Mouse (Mus musculus) natural killer cell, adult 2 months (primary cell): Measurements from ENCODE around the gene Pbx4.

ENCODE experiments used
- DNase-seq, 2 experiments: peaks; one replicate each; pipeline ENCODE4 v3.0.0; 2022; ENCODE audit warnings: low spot score in 2 of 2

Pbx4 gene

GRCm38 (mm10) chr8:69832298-69832853 is at the start of gene Pbx4:
Gene Pbx4 (plus strand): TSS chr8:69832491.
- peak; percentile 85 to 93 for DNase-seq

- DNase-seq: no peak
Measured at GRCm38 (mm10) chr8:69789105-69789504, 43.2 kb upstream of the Pbx4 start.

DNA sequence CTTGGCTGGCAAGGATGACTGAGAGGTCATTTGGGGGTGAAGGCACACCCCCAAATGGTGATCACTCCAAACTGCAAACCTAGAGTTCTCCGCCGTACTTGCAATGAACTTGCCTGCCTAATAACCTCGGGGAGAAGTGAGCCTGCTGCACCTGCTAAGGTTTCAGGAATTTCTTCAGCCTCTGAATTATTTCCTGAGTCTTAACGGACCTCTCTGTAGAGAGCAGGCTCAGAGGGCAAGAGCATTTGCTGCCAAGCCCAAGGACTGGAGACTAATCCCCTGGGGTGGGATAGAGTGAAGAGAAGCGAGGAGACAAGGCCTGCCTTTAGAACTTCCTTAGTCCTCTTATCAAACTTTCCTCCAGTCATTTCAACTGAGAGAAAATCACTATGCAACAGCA is 42.6 kb upstream of the Pbx4 start:
- DNase-seq: no peak

DNA sequence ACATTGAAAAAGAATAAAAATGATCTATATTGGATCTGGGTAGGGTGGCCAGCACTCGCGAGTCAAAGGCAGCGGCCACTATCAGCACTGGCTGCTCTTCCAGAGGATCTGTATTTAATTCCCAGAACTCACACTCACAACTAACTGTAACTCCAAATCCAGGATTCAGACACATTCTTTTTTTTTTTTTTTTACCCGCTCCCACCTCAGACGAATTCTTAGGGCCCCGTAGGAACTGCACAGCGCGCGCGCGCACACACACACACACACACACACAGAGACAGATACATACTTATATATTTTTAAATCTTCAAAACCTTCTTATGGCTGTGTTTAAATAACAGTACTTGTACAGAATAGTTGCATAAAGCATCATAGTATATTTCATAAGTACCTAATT is 41.9 kb upstream of the Pbx4 start:
- DNase-seq: no peak

DNA sequence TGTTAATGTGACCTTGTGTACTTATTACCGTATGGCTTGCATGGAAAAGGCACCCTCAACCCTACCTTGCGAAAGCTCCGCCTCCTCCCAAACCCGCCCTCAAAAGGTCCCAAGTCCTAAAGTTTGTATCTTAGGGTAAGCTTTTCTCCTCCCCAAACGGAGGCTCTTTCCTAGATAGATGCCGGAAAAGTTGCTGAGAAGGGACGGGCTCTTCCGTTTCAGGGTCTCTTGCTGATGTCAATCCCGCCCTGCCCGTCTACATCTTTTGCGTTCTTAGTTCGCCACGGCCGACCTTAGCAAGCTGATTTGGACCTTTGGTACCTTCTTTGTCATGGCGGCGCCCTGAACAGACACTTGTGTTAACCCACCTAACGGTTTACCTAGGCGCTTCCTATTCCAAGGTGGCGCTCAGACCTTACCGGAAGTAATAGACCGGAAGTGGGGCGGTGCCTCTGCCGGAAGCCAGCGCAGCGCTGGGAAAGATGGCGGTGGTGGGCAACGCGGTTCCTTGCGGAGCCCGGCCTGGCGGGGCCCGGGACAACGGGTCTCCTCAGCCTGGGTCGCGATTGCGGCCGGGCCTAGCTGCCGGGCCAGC is 41.4 kb upstream of the Pbx4 start, which contains the start of the genes Atp13a1 and Zfp866:
Gene Atp13a1 (plus strand): TSS at position 391 of the 595 bp plus-strand sequence.
Gene Zfp866 (minus strand): TSS at position 406 of the 595 bp plus-strand sequence.
- DNase-seq: peak; percentile 85 to 89

DNA sequence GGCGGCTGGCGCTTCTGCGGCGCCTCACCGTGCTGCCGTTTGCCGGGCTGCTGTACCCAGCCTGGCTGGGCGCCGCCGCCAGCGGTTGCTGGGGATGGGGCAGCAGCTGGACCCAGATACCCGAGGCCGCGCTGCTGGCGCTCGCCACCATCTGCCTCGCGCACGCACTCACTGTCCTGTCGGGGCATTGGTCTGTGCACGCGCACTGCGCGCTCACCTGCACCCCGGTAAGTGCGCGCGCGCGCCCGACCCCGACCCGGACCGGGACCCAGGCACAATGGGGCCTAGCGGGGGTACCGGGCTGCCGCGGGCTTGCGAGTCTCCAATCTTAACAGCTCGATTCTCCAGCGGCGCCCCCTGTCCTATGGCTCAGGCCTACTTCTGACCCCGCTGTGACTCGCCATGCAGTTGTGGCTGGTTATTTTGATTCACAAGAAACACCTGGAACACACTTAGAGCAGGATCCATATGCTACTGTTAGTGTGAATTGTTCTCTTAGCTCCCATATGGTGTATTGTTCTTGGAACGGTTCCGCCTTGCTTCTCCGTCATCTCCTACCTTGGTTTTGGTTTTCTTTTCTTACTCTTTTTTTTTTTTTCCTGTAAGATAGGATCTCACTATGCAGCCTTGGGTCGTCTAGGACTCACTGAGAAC is 40.7 kb upstream of the Pbx4 start:
- DNase-seq: no peak

GRCm38 (mm10) chr8:69793666-69794065 is 38.6 kb upstream of the Pbx4 start:
- DNase-seq: no peak

- DNase-seq: no peak
Measured at GRCm38 (mm10) chr8:69794096-69794495, 38.2 kb upstream of the Pbx4 start.

GRCm38 (mm10) chr8:69794901-69795300 is 37.4 kb upstream of the Pbx4 start:
- DNase-seq: no peak

- no peak for DNase-seq
Measured at GRCm38 (mm10) chr8:69796721-69797345, 35.5 kb upstream of the Pbx4 start.

- DNase-seq: no peak
Measured at GRCm38 (mm10) chr8:69797661-69798060, 34.6 kb upstream of the Pbx4 start.

DNA sequence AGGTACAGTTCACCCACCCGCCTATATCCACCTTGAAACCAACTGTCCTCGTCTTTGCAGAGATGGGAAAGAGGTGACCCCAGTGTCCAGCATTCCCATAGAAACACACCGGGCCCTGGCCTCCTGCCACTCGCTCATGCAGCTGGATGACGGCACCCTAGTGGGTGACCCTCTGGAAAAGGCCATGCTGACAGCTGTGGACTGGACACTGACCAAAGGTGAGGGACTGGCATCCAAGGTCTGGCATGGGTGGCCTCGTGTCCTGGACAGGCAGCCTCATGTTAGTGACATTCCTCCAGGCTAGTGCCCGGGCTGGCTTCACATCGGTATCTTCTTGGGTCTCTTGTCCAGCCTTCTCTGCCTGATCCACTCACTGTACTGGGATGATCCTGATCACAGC is 33.0 kb upstream of the Pbx4 start:
- no peak for DNase-seq

- no peak for DNase-seq
Measured at GRCm38 (mm10) chr8:69799946-69800345, 32.3 kb upstream of the Pbx4 start.

GRCm38 (mm10) chr8:69801796-69802195 is 30.5 kb upstream of the Pbx4 start:
- DNase-seq: no peak

GRCm38 (mm10) chr8:69802216-69802615 is 30.1 kb upstream of the Pbx4 start:
- no peak for DNase-seq

- no peak for DNase-seq
Measured at GRCm38 (mm10) chr8:69803366-69803765, 28.9 kb upstream of the Pbx4 start.

GRCm38 (mm10) chr8:69804537-69804936 is 27.8 kb upstream of the Pbx4 start:
- no peak for DNase-seq

DNA sequence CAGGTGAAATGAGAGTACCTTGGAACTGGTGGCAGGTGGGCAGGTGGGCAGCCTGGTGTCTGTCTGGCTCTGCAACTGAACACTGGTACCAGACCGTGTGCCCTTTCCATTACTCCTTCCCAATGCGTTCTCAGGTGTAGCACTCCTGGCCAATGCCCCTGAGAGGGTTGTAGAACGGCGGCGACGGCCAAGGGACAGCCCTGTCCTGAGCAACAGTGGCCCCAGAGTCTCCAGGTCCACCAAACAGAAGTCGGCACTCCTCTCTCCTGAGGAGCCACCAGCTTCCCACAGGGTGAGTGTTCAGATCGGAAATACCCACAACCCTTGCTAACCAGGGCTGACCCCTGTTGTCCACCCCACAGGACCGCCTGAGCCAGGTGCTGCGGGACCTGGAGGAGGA is 27.2 kb upstream of the Pbx4 start:
- no peak for DNase-seq

DNA sequence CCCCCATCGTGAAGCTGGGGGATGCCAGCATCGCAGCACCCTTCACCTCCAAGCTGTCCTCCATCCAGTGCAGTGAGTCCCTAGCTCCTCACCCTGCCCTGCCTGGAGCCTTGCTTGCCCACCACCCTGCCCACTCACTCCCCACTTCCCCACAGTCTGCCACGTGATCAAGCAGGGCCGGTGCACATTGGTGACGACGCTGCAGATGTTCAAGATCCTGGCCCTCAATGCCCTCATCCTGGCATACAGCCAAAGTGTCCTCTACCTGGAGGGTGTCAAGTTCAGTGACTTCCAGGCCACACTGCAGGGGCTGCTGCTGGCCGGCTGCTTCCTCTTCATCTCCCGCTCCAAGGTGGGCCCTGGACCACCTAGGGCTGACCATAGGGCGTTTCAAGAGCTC is 26.8 kb upstream of the Pbx4 start:
- DNase-seq: no peak

DNA sequence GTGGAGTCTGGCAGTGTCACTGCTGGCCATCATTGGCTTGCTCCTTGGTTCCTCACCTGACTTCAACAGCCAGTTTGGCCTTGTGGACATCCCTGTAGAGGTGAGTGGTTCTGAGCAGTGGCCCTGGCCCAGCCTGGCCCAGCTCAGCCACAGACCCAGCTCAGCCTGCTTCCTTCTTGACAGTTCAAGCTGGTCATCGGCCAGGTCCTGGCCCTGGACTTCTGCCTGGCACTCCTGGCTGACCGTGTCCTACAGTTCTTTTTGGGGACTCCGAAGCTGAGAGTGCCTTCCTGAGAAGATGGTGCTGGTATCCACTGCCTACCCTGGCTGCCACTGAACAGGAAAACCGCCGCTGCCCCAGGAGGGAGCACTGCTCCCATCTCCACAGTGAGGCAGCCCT is 25.1 kb upstream of the Pbx4 start:
- DNase-seq: no peak

DNA sequence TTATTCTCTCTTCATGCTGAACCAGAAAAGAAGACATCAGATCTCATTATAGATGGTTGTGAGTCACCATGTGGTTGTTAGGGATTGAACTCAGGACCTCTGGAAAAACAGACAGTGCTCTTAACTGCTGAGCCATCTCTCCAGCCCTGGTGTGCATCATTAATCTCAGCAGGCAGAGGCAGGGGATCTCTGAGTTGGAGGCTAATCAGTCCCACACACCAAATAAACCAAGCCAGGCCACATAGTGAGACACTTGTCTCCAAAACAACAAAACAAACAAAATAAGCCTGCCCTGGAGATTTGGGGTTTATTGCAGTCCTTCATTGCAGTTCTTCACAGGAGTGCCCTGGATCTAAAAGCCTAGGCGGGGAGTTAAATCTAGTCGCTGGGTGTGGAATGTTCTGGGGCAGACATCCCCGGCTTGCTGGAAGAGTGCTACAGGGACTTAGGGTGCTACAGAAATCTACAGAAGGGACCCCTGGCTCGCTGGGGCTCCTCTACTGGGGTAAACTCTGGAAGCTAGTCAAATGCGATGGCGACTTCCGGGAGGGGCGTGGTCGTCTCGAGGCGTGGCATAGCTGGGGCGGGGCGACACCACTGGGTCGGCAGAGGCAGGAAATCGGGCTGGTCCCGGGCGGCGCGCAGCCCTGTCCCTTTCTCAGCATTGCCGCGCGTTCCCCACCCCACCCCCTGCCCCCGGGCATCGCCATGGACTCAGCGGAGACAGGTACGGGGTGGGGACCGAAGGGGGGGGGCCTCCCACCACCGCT is 24.0 kb upstream of the Pbx4 start, which contains the start of gene Gmip:
Gene Gmip (plus strand): TSS at position 586 of the 770 bp plus-strand sequence.
- peak; percentile 90 to 91 for DNase-seq

GRCm38 (mm10) chr8:69808864-69809403 is 23.4 kb upstream of the Pbx4 start:
- peak; percentile 48 to 59 for DNase-seq
